Mouse (Mus musculus) ZHBTc4 (cell line): ENCODE measurements at regions not wholly inside any gene's neighbourhood (a gene's known extent, or its start where the extent isn't known, plus 50 kb on each side); places are given as distances from the start of the nearest gene placed in this dataset.

Experiments used
- DNase-seq: peaks from one replicate; pipeline ENCODE4 v3.0.0-alpha.2; 2011; ENCODE audit warnings: low read depth, low spot score

DNA sequence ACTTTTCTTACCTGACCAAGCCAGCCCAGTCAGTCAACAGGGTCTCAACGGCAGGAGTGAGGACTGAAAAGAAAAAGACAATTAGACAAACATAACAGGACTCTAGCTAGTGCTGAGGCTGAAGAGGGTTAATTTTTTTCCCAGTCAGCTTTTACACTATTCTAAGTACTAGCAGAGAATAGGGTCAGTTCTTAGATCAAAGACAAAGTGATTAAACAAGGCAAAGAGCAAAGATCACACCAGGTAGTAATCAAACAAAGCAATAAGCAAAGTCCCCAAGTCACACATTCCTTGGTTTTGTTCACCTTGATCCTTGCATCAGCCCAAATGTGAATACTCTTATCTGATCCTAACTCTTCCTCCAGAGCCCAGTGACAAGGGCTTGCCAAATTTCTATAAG, 267.8 kb upstream of the Tsc22d2 start:
- no peak for DNase-seq

DNA sequence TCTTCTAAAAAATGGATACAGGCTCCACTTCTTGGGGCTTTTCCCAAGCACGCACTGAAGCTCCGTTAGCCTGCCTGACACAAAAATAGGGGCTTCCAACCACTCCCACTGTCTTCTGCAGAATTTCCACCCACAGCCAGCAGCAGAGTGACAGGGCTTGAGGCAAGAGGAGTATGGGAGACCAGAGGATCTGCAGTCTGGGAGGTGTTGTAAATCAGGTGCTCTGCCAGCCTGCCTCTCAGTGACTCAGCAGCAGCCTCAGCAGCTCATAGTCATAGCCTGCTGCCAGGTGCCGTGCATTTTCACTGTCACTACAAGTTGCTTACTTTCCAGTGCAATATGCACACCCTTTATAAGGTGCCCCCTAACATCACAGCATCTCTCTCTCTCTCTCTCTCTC, 261.4 kb upstream of the Tsc22d2 start:
- DNase-seq: no peak

DNA sequence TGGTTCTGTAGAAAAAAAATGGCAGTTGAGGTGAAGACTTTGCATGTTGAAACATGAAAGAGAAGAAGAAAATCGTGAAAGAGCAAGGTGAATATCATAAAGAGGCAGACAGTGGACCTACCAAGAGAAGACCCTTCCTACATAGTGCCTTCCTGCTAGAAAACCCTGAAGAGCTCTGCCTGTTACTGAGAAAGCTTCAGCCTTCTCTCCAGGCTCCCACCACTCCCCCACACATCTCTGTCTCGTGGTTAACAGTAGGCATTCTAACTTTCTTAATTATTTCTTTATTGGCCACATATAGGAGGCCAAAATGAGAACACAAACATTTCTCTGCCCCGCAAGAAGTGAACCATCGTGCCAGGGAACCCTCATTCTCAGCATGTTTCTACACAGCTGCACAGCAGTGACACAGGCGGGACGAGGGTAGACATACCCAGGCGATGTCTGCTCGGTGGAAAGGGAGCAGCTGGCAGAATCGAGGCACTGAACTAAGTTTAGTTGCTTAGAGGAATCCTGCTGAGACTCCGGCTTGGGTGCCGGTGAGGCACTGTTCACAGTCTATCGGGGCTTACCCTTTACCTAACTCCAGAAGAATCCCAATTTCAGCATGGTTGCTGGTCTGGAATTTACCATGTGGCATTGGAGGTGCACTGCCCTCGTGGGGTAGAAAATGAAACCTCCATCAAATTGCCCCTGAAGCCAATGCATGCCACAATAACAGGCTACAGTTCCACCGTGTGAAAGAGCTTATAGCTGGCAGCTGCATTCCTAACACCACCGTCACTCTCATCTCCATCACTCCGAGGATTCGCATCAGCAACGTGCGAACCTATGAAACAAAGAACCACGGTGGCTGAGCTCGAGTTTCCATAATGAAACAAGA, 260.4 kb upstream of the Tsc22d2 start:
- no peak for DNase-seq

DNA sequence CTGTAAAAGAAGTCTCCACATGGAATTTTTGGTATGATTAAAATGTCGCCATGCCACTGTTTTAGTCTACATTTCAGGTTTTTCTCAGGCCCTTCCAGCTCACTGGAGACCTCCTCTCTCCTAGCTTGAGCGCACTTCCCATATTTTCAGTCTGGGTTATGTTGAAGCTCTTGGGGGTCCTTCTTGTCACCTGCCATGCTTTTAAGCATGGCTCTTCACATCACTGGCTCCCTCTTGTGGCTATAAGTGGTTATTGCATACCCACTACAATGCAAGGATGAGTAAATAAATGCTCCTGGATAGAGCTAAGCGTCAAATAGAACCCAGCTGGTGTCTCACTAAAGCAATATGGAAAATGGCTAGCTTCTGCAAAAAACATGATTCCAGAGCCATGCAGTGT, 255.1 kb upstream of the Tsc22d2 start:
- DNase-seq: peak; percentile 68

DNA sequence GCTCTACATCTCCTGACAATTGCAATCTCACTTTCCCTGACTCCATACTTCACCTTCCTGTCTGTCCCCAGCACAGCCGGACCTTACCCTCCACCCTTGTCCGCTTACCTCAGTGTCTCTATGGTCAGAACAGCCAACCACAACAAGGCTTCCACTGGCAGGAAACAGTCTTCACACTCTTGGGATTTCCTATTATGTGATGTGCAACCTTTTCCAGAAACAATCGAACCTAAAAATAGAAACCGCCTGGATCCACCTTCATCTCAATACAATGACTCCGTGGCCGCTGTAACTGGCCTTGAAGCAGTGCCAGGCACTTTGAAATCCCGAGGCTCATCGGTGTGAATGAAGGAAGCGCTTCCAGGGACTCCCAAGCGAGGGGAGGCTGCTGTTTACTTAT, 252.3 kb upstream of the Tsc22d2 start:
- no peak for DNase-seq

DNA sequence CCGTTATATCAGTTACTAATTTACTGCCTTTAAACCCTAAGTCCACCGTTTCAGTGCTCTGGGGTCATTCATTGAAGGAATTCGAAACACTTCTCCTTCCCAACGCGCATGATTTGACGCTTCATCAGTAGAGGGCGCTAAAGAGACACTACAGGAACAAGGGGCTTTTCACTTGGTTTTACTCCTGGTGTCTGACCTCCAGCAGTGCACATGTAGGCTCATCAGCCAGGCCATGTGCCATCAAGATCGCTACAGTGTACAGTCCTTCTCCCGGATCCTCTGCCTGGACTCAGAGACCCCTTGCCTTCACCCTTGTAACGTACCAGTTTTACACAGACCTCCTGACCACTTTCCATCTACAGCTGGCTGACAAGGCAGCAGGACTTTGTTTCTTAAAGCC, 250.7 kb upstream of the Tsc22d2 start:
- DNase-seq: peak; percentile 90

DNA sequence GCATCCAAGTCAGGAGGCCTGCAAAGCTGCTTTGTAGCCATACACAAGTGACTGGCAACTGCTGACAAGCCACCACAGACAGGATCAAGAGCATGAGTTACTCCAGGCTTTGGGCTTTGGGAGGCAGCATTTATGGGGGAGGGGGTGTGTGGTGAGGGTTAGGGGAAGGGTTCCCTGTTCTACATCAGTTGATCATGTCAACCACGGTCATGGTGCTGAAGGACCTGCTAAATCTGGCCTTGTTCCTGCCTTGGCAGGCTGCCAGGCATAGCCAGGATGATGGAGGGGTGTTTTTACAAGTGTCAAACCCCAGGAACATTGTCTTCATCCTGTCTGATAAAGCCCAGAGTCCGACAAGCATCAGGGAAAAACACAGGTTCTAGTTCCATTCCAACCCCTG, 247.9 kb upstream of the Tsc22d2 start:
- no peak for DNase-seq

DNA sequence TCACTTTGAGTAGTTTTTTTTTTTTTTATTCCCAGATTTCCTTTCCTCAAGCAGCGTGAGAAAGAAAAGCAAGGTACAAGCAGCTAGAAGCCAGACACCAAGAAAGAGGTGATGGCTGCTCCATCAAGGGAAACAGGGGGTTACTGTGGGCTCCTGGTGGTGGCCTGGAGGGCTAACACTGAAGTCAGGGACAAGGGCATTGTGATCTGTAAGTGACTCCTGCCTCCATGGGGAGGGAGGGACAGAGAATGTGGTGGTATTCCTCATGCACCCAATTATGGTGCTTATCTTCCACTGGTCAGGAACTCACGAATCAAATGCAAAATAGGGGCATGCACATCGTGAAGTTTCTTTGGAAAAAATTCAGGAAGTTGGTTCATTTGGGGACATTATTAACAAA, 247.4 kb upstream of the Tsc22d2 start:
- DNase-seq: no peak

DNA sequence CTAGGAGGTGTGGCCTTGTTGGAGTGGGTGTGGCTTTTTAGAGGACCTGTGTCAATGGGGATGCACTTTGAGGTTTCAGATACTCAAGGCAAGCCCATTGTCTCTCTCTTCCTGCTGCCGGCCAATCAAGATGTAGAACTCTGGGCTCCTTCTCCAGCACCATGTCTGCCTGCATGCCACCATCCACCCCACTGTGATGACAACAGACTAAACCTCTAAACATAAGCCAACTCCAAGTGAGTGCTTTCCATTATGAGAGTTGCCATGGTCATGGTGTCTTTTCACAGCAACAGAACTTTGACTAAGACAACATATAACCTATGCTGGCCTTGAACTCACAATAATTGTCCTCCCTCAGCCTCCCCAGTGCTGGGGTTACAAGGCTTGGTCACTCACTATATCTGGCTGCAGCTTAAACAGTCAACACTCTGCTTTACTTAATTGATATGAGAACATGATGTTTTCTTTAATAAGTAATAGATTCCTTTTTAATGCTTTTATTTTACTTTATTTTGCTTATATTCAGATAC, 246.7 kb upstream of the Tsc22d2 start:
- DNase-seq: no peak

DNA sequence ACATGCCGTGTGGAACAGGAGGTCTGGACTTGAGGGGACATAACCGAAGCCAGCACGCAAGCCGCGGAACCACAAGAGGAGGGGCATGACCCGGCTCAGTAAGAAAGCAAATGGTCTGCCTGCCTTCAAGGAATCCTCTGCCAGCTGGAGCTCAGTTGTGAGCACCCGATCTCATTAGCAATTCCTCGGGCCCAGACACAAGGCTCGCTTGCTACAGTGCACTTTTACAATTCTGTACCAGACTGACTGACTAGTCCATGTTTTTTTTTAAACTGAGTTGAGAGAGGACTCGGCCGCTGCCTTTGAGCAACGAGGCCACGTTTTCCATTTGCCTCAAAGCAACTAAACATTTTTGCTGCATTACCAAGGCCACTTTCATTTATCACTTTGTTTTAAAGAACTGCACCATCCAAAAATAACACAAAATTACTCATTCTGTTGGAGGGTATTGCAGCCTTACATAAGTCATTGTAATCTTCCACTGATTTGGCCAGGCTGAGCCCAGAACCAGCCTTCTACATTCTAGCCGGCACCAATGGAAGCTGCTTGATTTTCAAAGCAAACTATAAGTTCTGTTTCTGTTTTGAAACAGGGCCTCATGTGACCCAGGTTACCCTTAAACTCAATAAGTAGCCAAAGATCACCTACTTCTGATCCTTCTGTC, 245.9 kb upstream of the Tsc22d2 start:
- DNase-seq: peak; percentile 13

DNA sequence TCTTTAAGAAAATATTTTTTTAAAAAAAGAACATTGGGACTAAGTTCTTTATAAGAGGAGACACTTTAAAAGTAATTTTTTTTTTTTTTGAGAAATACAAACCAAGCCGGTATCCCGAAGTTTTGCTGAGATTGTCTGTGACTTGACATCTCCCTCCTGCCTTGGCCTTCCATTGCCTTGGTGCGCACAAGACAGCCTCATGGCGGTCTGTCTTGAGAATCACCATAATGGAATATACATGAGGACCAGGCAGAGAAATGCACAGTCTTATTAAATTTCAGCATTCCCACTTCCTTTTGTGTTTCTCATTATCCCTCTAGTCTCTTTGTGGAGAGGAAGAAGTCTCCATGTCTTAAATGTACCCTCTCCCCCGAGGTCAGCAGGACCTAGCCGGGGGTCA, 244.7 kb upstream of the Tsc22d2 start:
- DNase-seq: no peak

DNA sequence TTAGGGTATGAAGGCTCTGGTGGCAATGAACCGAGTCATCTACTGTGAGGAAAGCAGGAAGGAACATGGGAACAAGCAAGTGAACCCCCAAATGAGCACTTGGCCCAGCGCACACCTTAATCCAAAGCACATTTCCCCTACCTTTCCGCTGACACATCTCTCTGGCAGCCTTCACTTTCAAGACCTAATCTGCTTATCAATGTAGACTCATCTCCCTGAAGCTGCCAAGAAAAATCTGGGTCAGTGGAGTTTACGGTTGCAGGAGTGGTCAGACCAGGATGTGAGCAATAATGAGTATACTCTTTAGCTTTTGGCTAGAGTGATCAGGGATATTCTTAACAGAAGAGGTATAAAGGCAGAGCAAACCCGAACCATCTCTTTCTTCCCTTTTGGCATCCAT, 242.4 kb upstream of the Tsc22d2 start:
- DNase-seq: no peak

DNA sequence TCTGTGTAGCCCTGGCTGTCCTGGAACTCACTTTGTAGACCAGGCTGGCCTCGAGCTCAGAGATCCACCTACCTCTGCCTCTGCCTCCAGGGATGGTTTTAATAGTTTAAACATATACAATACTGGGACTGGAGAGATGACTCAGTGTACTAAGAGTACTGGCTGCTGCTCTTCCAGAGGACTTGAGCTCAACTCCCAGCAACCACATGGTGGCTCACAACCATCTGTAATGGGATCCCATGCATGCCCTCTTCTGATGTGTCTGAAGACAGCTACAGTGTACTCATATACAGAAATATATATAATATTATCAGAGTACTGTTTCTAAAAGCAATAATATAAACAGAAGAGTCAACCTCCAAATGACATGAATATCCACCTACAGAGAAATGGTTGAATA, 240.7 kb upstream of the Tsc22d2 start:
- DNase-seq: no peak

DNA sequence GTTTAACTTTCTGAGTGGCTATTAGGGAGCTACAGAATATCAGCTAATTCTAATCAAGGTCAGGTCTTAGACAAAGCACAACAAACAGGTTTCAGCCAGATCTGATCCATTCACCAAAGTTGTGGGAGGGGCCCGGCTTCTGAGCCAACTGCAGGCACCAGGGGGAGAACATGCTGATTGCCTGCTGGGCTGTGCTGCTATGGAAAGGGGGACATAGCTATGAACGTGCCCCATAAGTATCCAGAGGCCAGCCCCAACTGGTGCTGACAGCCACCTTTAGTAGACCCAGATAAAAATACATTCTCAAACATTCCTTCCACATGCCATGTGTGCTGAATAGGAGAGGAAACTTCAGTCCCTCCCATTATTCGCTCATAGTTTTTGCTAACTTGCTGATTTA, 232.8 kb upstream of the Tsc22d2 start:
- peak; percentile 55 for DNase-seq

DNA sequence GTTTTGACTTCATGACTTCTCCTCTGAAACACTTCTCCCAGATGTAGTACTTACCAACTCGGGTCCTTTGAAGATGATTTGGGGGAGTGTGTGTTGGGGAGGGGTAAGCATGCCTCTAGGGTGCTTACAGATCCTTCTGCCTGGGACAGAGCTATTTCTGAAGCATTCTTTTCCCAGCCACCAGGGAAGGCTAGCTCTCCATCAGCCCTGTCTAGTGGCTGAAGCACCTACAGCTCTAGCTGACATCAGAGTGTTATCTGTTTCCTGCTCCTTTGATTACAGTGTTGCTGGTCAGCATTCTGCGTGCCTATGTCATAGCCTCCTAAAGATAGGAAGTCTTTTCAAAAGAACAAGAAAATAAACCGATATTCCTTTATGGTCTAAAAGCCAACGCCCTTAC, 232.2 kb upstream of the Tsc22d2 start:
- DNase-seq: no peak

DNA sequence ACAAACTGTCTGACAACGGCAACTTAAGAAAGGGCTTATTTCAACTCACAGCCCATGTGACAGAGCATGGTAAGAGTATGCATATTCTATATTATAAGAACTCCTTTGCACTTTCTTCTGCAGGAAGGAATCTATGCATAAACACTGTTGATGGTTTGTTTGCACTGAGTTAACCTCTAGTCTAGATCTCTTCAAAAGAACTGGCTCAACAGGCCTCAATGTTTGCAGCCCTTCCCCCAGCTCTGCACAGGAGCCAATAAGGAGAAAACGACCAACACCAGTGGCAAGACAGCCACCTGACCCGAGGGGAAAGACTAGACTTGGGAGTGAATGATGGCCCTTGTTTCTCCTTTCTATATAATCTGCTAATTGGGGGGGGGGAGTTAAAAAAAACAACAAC, 231.2 kb upstream of the Tsc22d2 start:
- no peak for DNase-seq

DNA sequence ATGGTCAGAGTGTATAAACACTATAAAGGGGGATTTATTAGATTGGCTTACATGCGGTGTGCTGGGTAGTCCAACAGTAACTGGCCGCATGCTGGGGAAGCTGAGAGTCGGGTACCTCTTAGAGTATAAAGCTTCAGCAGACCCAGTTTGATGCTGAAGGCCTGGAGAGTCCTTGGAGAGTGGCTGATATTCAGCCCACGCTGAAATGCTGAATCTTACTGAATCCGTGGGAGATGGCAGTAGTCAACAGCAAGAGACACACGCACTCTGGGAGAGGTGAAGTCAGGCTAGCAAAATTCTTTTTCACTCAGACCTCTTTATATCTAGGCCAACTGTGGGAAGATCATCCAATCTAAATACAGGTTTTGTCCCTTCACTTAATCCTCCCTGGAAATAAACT, 214.1 kb upstream of the Tsc22d2 start:
- no peak for DNase-seq

DNA sequence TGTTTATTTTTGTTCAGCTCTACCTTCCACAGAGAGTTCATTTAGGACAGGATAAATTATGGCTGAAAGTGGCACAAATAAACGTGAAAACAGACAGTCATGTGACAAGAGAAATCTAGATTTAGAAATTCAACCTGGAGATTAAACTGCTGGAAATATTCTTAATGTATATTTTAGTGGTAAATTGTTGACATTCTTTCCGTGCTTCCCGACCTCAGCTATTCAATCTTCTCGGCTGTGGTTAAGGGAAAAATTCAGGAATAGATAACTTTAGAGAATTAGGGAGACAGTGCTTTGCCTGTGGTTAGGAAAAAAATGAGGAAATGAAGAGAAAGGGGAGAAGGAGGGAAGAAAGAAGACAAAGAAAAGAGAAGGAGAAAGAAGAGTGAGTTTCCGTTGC, 211.7 kb upstream of the Tsc22d2 start:
- DNase-seq: no peak

DNA sequence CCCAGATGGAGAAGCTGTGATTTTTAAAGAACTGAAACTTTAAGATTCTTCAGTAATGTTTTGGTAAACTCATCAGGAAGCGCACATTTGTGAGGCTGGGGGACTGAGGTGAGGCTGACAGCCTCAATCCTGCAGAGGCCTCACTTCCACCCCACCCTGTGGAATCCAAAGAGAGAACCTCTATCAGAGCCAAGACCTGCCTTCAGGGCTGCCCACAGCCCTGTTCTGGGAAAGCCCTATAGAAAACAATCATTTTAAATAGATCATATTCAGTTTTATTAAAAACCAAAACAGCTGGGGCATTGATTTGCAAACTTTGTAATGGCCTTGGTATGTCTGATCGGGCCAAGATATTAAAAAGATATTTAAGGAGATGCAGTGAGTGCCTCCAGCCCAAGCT, 210.7 kb upstream of the Tsc22d2 start:
- no peak for DNase-seq

DNA sequence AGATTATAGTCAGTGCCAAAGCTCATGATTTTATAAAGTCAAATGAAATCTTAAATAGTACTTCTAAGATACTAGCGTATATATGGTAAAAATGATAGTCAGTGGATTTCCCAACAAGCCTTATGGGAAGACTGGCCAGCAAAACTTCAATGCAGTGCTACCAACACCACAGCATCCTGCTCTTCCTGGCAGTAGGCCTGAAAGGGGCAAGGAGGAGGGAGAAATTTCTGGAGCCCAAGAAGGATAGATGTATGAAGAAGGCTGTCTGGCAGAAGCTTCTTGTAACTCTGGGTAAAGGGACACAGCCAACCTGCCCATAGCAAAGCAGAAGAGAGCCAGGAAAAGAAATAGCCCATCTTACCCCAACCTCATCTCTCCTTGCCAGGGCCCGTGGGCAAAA, 209.0 kb upstream of the Tsc22d2 start:
- DNase-seq: no peak

DNA sequence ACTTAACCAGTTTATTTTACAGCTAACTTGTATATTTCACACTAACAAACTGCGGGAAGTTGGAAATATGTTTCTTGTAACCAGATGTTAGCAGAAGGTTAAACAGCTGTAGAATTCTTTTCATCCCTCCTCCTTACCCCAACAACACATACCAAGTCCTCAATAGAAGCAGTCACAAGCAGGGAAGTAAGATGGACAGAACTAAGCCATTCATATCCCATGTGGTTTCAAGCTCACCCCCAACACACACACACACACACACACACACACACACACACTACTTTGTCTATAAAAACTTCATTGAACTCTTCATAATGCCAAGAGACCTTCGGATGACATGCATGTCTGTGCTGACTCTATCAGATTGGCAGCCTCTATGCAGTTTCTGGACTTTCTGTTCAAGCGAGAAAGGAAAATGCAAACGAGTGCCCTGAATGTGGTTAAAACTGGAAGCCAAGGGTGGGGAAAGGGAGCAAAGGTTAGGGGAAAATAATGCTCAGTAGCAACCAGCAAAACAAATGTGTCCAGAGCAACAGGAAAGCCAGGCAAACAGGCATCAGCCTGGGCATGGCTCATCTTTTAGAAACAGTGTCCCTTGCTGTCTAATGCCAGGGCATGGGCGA, 207.6 kb upstream of the Tsc22d2 start:
- DNase-seq: no peak

DNA sequence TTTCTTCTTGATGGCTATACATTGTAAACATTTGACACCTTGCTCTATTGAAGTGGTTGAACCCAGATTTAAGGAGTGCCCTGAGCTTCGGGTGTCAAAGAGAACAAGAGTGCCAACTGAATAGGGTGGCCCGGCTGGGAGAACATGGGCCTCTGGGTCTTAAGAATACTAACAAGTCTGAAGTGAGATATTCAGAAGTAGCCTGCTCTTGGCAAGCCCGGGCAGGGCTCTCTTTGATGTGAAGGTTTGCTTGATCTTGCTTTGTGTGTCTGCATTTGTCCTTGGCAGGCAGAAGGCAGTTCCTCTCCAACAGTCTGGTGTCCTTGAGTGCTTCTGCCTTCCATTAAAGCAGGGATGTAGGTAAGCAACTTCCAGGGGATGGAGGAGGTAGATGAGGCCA, 203.5 kb upstream of the Tsc22d2 start:
- DNase-seq: peak; percentile 33

DNA sequence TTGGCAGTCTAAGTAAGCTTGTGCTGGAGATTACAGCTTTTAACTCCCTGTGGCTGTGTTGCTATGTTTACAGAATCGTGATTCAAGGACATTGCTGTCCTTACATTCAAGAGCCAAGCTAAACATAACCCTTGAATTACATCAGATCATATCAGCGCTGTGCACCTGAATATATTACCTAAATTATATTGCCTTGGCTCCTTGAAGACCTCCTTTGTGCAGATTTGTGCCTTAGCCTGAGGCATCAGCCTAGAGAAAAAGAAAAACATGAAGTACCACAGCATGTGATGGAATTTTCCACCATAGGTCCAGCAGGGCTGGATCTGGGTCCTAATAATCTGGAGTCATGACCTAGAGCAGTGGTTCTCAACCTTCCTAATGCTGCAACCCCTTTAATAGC, 189.8 kb upstream of the Tsc22d2 start:
- no peak for DNase-seq
